Mouse (Mus musculus): ENCODE measurements around the gene Usp39.

- TF ChIP-seq CTCF (IDR thresholded peaks at IDR 0.05; ENCODE audit: low read depth) (peak; percentile 62), EP300 (optimal IDR thresholded peaks at IDR 0.05) (no peak)
These were observed 35.3 kb upstream of the Usp39 start, which contains the start of gene Vamp5 for GRCm38 (mm10) chr6:72380131-72380770.

Measured in stomach, postnatal 0 days (tissue).